Mouse (Mus musculus) embryonic fibroblast, embryonic 13.5 days (primary cell): ENCODE data around the gene Nmnat2.

ENCODE experiments used
- CTCF ChIP-seq: IDR thresholded peaks from 2 replicates; pipeline ENCODE4 v1.5.1; 2011; ENCODE audit warnings: mild to moderate bottlenecking, control low read depth, low read length, moderate library complexity, borderline replicate concordance; ENCODE audit not compliant: insufficient read depth
- POLR2A ChIP-seq: IDR thresholded peaks from 2 replicates; pipeline ENCODE4 v1.6.1; 2011; ENCODE audit warnings: low read depth, mild to moderate bottlenecking, control low read depth, low read length, moderate library complexity

GRCm38 (mm10) chr1:153064784-153065390 lies 110.1 kb downstream of the Nmnat2 start:
- TF ChIP-seq CTCF (no peak), POLR2A (no peak)
